In the genomic region with DNA sequence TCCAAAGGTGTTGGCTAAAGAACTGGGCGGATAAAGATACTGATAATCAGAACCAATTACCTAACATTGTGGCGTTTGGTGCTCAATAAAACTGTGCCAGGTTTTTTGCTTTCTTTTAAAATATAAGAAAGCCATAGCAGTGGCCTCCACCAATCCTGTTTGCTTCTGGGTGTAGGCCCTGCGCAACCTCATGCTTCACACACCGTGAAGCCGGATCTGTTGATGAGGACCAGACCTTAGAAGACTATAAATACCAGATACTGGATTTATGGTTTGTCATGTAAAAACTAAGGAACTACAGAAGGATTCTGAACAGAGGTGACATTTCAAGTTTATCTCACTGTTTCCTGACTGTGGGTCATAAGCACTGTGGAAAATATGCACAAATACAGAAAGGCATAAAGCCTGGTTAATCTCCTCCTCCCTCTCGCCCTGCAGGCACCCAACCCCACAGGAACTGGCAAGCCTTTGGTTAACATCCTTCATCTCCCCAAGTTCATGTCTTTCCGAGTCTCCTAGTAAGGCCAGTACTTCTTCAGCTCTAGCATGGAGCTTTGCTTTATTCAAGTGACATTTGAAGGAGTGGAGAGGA, we compare ENCODE assay signal across 16 mouse cellular contexts.
A peak's percentile ranks its signal among the peaks of the same experiment; 100 is the strongest.
DNase-seq lines count a peak whose midpoint lies in the region; ATAC-seq lines count a peak whose summit lies in the region.
"Had no signal": no experiment of that assay in that cellular context is flagged by ENCODE, and none has a peak within 500 bp of the region (broad histone marks: within the 10 kb centered on the region; RNA-seq: fewer than 3 reads in every experiment).

No protein-coding gene starts in this region.

- 63% methylated on average over 7 of the region's 7 CpGs for WGBS in heart, embryonic 16.5 days
- WGBS in heart, embryonic 11.5 days (ENCODE audit: insufficient replicate concordance), result 52% methylated on average over 7 of the region's 7 CpGs
- 72% methylated on average over 7 of the region's 7 CpGs for WGBS in embryonic facial prominence, embryonic 12.5 days
- WGBS in forebrain, embryonic 15.5 days, result 75% methylated on average over 7 of the region's 7 CpGs
- WGBS in limb, embryonic 15.5 days, result 37% methylated on average over 7 of the region's 7 CpGs

- H3K9me3 ChIP-seq in heart, embryonic 16.5 days (replicated peaks; ENCODE audit: control insufficient read depth, low read length), result no peaks in the 10 kb centered on the region
- H3K9me3 ChIP-seq in heart, embryonic 11.5 days (replicated peaks; ENCODE audit: control insufficient read depth, low read length), result no peaks in the 10 kb centered on the region
- H3K9me3 ChIP-seq in embryonic facial prominence, embryonic 12.5 days, result no peaks in the 10 kb centered on the region
- no peaks in the 10 kb centered on the region for H3K9me3 ChIP-seq in forebrain, embryonic 15.5 days
- H3K9me3 ChIP-seq in limb, embryonic 15.5 days, result no peaks in the 10 kb centered on the region
- H3K9me3 ChIP-seq: limb, embryonic 12.5 days had no signal

- no peak for DNase-seq in cerebellum, postnatal 14 days
- DNase-seq in right cerebral cortex, postnatal 10 days (ENCODE audit: low spot score in 2 of 2), result no peak
- DNase-seq: adrenal gland, postnatal 10 days; B cell, adult 2 months; cerebellum, adult 11-12 months; cerebellum, postnatal 36 days; kidney, adult 11 months; right cerebral cortex, postnatal 14 days; thymus, postnatal 4 days had no signal

- no peak overlapping the region for H3K4me3 ChIP-seq in heart, embryonic 16.5 days (ENCODE audit: low read length)
- no peak overlapping the region for H3K4me3 ChIP-seq in heart, embryonic 11.5 days (ENCODE audit: low read depth, low read length)
- no peak overlapping the region for H3K4me3 ChIP-seq in embryonic facial prominence, embryonic 12.5 days
- H3K4me3 ChIP-seq in forebrain, embryonic 15.5 days, result no peak overlapping the region
- H3K4me3 ChIP-seq in limb, embryonic 15.5 days, result no peak overlapping the region
- H3K4me3 ChIP-seq: layer of hippocampus, adult 2 months; limb, embryonic 12.5 days had no signal

- no peak for ATAC-seq in heart, embryonic 16.5 days (replicated peaks; ENCODE audit: extremely low read depth, insufficient read depth, low FRiP score)
- ATAC-seq in heart, embryonic 11.5 days (replicated peaks; ENCODE audit: insufficient number of reproducible peaks, low FRiP score, low TSS enrichment), result no peak
- no peak for ATAC-seq in embryonic facial prominence, embryonic 12.5 days (ENCODE audit: insufficient number of reproducible peaks, insufficient read depth, low FRiP score, low TSS enrichment)
- no peak for ATAC-seq in forebrain, embryonic 15.5 days (replicated peaks)
- no peak for ATAC-seq in limb, embryonic 15.5 days (ENCODE audit: insufficient number of reproducible peaks, low FRiP score, low TSS enrichment, low read depth)

- H3K36me3 ChIP-seq in heart, embryonic 16.5 days (ENCODE audit: control insufficient read depth, insufficient read depth), result no peaks in the 10 kb centered on the region
- H3K36me3 ChIP-seq in heart, embryonic 11.5 days (ENCODE audit: control insufficient read depth, insufficient read depth, low read length), result no peaks in the 10 kb centered on the region
- H3K36me3 ChIP-seq in embryonic facial prominence, embryonic 12.5 days, result no peaks in the 10 kb centered on the region
- no peaks in the 10 kb centered on the region for H3K36me3 ChIP-seq in forebrain, embryonic 15.5 days
- no peaks in the 10 kb centered on the region for H3K36me3 ChIP-seq in limb, embryonic 15.5 days
- H3K36me3 ChIP-seq: limb, embryonic 12.5 days had no signal

- H3K27ac ChIP-seq in heart, embryonic 16.5 days (ENCODE audit: low read length), result peak overlapping the region; percentile 52; the same call in 1 of the 2 replicates
- no peak overlapping the region for H3K27ac ChIP-seq in heart, embryonic 11.5 days (ENCODE audit: low read depth, low read length)
- 0 out of 2 replicates have a peak overlapping the region, but pooled peaks have one; percentile 57 for H3K27ac ChIP-seq in embryonic facial prominence, embryonic 12.5 days
- peak overlapping the region; percentile 92 for H3K27ac ChIP-seq in forebrain, embryonic 15.5 days (replicated peaks)
- 0 out of 2 replicates have a peak overlapping the region, but pooled peaks have one; percentile 51 for H3K27ac ChIP-seq in limb, embryonic 15.5 days
- H3K27ac ChIP-seq: layer of hippocampus, adult 2 months; limb, embryonic 12.5 days had no signal

- H3K27me3 ChIP-seq in heart, embryonic 16.5 days (ENCODE audit: control insufficient read depth, insufficient read depth, low read length), result no peaks in the 10 kb centered on the region
- H3K27me3 ChIP-seq in heart, embryonic 11.5 days (ENCODE audit: control insufficient read depth, insufficient read depth, low read length), result peaks cover 4% of the 10 kb centered on the region
- no peaks in the 10 kb centered on the region for H3K27me3 ChIP-seq in embryonic facial prominence, embryonic 12.5 days
- no peaks in the 10 kb centered on the region for H3K27me3 ChIP-seq in forebrain, embryonic 15.5 days
- H3K27me3 ChIP-seq in limb, embryonic 15.5 days, result no peaks in the 10 kb centered on the region
- H3K27me3 ChIP-seq: limb, embryonic 12.5 days had no signal

- H3K4me1 ChIP-seq in heart, embryonic 16.5 days (ENCODE audit: control insufficient read depth, insufficient read depth, low read length), result no peaks in the 10 kb centered on the region
- H3K4me1 ChIP-seq in heart, embryonic 11.5 days (ENCODE audit: control insufficient read depth, insufficient read depth, low read length), result peaks cover 7% of the 10 kb centered on the region; the same call in 1 of the 2 replicates
- peaks cover 26% of the 10 kb centered on the region for H3K4me1 ChIP-seq in embryonic facial prominence, embryonic 12.5 days
- peaks cover 31% of the 10 kb centered on the region for H3K4me1 ChIP-seq in forebrain, embryonic 15.5 days
- H3K4me1 ChIP-seq in limb, embryonic 15.5 days, result peaks cover 24% of the 10 kb centered on the region

- H3K9ac ChIP-seq in heart, embryonic 16.5 days (ENCODE audit: low read length), result no peak overlapping the region
- no peak overlapping the region for H3K9ac ChIP-seq in heart, embryonic 11.5 days (ENCODE audit: low read depth, low read length)
- no peak overlapping the region for H3K9ac ChIP-seq in embryonic facial prominence, embryonic 12.5 days
- no peak overlapping the region for H3K9ac ChIP-seq in forebrain, embryonic 15.5 days (replicated peaks)
- no peak overlapping the region for H3K9ac ChIP-seq in limb, embryonic 15.5 days
- H3K9ac ChIP-seq: limb, embryonic 12.5 days had no signal

- H3K4me2 ChIP-seq in heart, embryonic 16.5 days (ENCODE audit: low read depth, low read length), result no peak overlapping the region
- no peak overlapping the region for H3K4me2 ChIP-seq in heart, embryonic 11.5 days
- H3K4me2 ChIP-seq in embryonic facial prominence, embryonic 12.5 days (replicated peaks), result no peak overlapping the region
- H3K4me2 ChIP-seq in forebrain, embryonic 15.5 days (replicated peaks), result no peak overlapping the region
- H3K4me2 ChIP-seq in limb, embryonic 15.5 days, result no peak overlapping the region
- H3K4me2 ChIP-seq: limb, embryonic 12.5 days had no signal
